Mouse (Mus musculus): ENCODE results near the gene Lfng.

DNA sequence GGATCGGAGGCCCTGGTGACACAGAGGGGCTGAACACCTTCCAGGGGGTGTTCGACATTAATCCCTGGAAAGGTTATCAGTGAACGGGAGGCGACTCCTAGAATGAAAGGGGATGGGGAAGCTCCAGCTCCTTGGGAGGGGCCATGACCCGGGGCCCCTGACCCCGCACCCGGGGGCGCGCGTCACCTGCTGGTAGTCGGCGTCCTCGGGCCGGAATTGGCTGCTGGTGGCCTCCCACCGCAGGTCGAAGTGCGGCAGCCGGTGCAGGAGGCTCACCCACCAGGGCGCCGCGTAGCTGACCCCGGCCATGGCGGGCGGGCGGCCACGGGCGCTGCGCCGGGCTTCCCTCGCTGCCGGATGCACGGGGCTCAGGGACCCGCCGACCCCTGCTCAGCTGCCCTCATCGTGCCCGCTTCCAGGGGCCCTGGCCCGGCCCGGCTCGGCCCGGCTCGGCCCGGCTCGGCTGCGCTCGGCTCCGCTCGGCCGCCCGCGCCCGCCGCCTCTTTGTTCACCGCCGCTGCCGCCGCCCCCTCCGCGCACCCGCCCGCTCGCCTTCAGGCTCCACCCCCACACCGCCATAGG, 41.5 kb downstream of the Lfng start, which contains the start of gene Ttyh3:
- TF ChIP-seq CTCF (conservative IDR thresholded peaks at IDR 0.05 in 1 of 2, IDR thresholded peaks at IDR 0.05 in 1 of 2; ENCODE audit: low read depth in 2 of 2, low read length in 2 of 2), result no peak
- no peak for TF ChIP-seq USF2 (conservative IDR thresholded peaks at IDR 0.05; ENCODE audit: low read depth, low read length)
- TF ChIP-seq ETS1 (conservative IDR thresholded peaks at IDR 0.05; ENCODE audit: low read depth, low read length), result no peak
- TF ChIP-seq POLR2A (IDR thresholded peaks at IDR 0.05; ENCODE audit: low read depth, low read length), result no peak
- no peak for TF ChIP-seq MXI1 (IDR thresholded peaks at IDR 0.05; ENCODE audit: low read depth, low read length)
- no peak for TF ChIP-seq MAX (IDR thresholded peaks at IDR 0.05; ENCODE audit: low read length)
- no peak for TF ChIP-seq POLR2AphosphoS2 (IDR thresholded peaks at IDR 0.05; ENCODE audit: low read depth, low read length)
- no peak for TF ChIP-seq BHLHE40 (IDR thresholded peaks at IDR 0.05; ENCODE audit: low read depth, low read length)

All from CH12.LX (cell line).